ENCODE assay signal across 8 mouse cellular contexts in genomic region chr9:102718676-102719075, GRCm38 (mm10). TPM values are rescaled to one million over a fixed set of nuclear protein-coding genes. Genes with fewer than 3 reads are reported as not detected.
DNase-seq lines count a peak whose midpoint lies in the region; ATAC-seq and TF ChIP-seq lines count a peak whose summit lies in the region.

No protein-coding gene starts in this region.

- H3K27me3 ChIP-seq in neural tube, embryonic 11.5 days (ENCODE audit: control insufficient read depth, insufficient read depth, low read length): no peaks in the 10 kb centered on the region
- no peaks in the 10 kb centered on the region for H3K27me3 ChIP-seq in embryonic facial prominence, embryonic 14.5 days (replicated peaks; ENCODE audit: control insufficient read depth, insufficient read depth, low read length)
- no peaks in the 10 kb centered on the region for H3K27me3 ChIP-seq in intestine, embryonic 15.5 days (replicated peaks)
- H3K27me3 ChIP-seq in lung, postnatal 0 days (replicated peaks; ENCODE audit: insufficient read depth, low read length): no peaks in the 10 kb centered on the region
- no peaks in the 10 kb centered on the region for H3K27me3 ChIP-seq in stomach, postnatal 0 days (ENCODE audit: control insufficient read depth, insufficient read depth, low read length)

- no peak for ATAC-seq in neural tube, embryonic 11.5 days (ENCODE audit: insufficient read depth, low FRiP score, low TSS enrichment)
- no peak for ATAC-seq in embryonic facial prominence, embryonic 14.5 days (ENCODE audit: low read depth)
- peak; percentile 20; the same call in 1 of the 2 replicates for ATAC-seq in intestine, embryonic 15.5 days
- peak; percentile 3; the same call in 1 of the 2 replicates for ATAC-seq in lung, postnatal 0 days
- ATAC-seq in stomach, postnatal 0 days (ENCODE audit: low FRiP score, low TSS enrichment): peak; percentile 10; the same call in 1 of the 2 replicates
- ATAC-seq in megakaryocyte progenitor cell, adult 5-6 weeks (replicated peaks; ENCODE audit: poor library complexity): no peak

- peak overlapping the region; percentile 99 for H3K9ac ChIP-seq in neural tube, embryonic 11.5 days (ENCODE audit: low read length)
- peak overlapping the region; percentile 95 for H3K9ac ChIP-seq in embryonic facial prominence, embryonic 14.5 days (ENCODE audit: low read depth, low read length)
- peak overlapping the region; percentile 85 for H3K9ac ChIP-seq in intestine, embryonic 15.5 days
- H3K9ac ChIP-seq in lung, postnatal 0 days (replicated peaks; ENCODE audit: low read depth): peak overlapping the region; percentile 100
- peak overlapping the region; percentile 97 for H3K9ac ChIP-seq in stomach, postnatal 0 days (ENCODE audit: low read length)

- no peaks in the 10 kb centered on the region for H3K9me3 ChIP-seq in neural tube, embryonic 11.5 days (ENCODE audit: control insufficient read depth, low read length)
- H3K9me3 ChIP-seq in embryonic facial prominence, embryonic 14.5 days (ENCODE audit: control insufficient read depth, low read length): no peaks in the 10 kb centered on the region
- H3K9me3 ChIP-seq in intestine, embryonic 15.5 days: no peaks in the 10 kb centered on the region
- no peaks in the 10 kb centered on the region for H3K9me3 ChIP-seq in lung, postnatal 0 days (ENCODE audit: low read length)
- H3K9me3 ChIP-seq in stomach, postnatal 0 days (ENCODE audit: control insufficient read depth, low read length): no peaks in the 10 kb centered on the region

- H3K36me3 ChIP-seq in neural tube, embryonic 11.5 days (ENCODE audit: control insufficient read depth, insufficient read depth, low read length): peaks cover 22% of the 10 kb centered on the region
- peaks cover 39% of the 10 kb centered on the region for H3K36me3 ChIP-seq in embryonic facial prominence, embryonic 14.5 days (ENCODE audit: control insufficient read depth, insufficient read depth, low read length)
- H3K36me3 ChIP-seq in intestine, embryonic 15.5 days: peaks cover 17% of the 10 kb centered on the region
- H3K36me3 ChIP-seq in lung, postnatal 0 days (ENCODE audit: insufficient read depth, low read length): peaks cover 30% of the 10 kb centered on the region; the same call in 1 of the 2 replicates
- peaks cover 23% of the 10 kb centered on the region for H3K36me3 ChIP-seq in stomach, postnatal 0 days (ENCODE audit: control insufficient read depth, insufficient read depth, low read length)

- H3K4me2 ChIP-seq in neural tube, embryonic 11.5 days (ENCODE audit: low read depth): peak overlapping the region; percentile 56
- peak overlapping the region; percentile 92 for H3K4me2 ChIP-seq in embryonic facial prominence, embryonic 14.5 days (ENCODE audit: low read depth, low read length)
- peak overlapping the region; percentile 84 for H3K4me2 ChIP-seq in intestine, embryonic 15.5 days (replicated peaks)
- H3K4me2 ChIP-seq in lung, postnatal 0 days (replicated peaks; ENCODE audit: low read depth, low read length): peak overlapping the region; percentile 72
- H3K4me2 ChIP-seq in stomach, postnatal 0 days (replicated peaks; ENCODE audit: low read depth): peak overlapping the region; percentile 87

- no peak for DNase-seq in neural tube, embryonic 11.5 days (ENCODE audit: low spot score)
- no peak for DNase-seq in neural tube, embryonic 10.5 days (ENCODE audit: extremely low spot score, low spot score)
- peak; percentile 76 for DNase-seq in embryonic facial prominence, embryonic 14.5 days (ENCODE audit: low spot score)
- peak; percentile 77 for DNase-seq in lung, postnatal 0 days (ENCODE audit: low spot score)
- peak; percentile 58 for DNase-seq in stomach, postnatal 0 days (ENCODE audit: low spot score)
- no peak for DNase-seq in urinary bladder, adult 2 months (ENCODE audit: low spot score)

- H3K27ac ChIP-seq in neural tube, embryonic 11.5 days (ENCODE audit: low read depth, low read length): peak overlapping the region; percentile 98
- H3K27ac ChIP-seq in embryonic facial prominence, embryonic 14.5 days (replicated peaks; ENCODE audit: low read depth, low read length): peak overlapping the region; percentile 98
- peak overlapping the region; percentile 97 for H3K27ac ChIP-seq in intestine, embryonic 15.5 days
- peak overlapping the region; percentile 100 for H3K27ac ChIP-seq in lung, postnatal 0 days (ENCODE audit: low read length)
- peak overlapping the region; percentile 98 for H3K27ac ChIP-seq in stomach, postnatal 0 days (replicated peaks)

- peaks cover 58% of the 10 kb centered on the region for H3K4me1 ChIP-seq in neural tube, embryonic 11.5 days (ENCODE audit: control insufficient read depth, insufficient read depth, low read length)
- peaks cover 61% of the 10 kb centered on the region for H3K4me1 ChIP-seq in embryonic facial prominence, embryonic 14.5 days (ENCODE audit: control insufficient read depth, insufficient read depth, low read length)
- H3K4me1 ChIP-seq in intestine, embryonic 15.5 days (replicated peaks): peaks cover 60% of the 10 kb centered on the region
- H3K4me1 ChIP-seq in lung, postnatal 0 days (ENCODE audit: insufficient read depth, low read depth, low read length): peaks cover 35% of the 10 kb centered on the region
- H3K4me1 ChIP-seq in stomach, postnatal 0 days (replicated peaks; ENCODE audit: control insufficient read depth, insufficient read depth): peaks cover 3% of the 10 kb centered on the region; the same call in 1 of the 2 replicates

- WGBS in neural tube, embryonic 11.5 days: 0% methylated on average over 21 of the region's 21 CpGs
- under 1% methylated on average over 21 of the region's 21 CpGs for WGBS in embryonic facial prominence, embryonic 14.5 days
- WGBS in intestine, embryonic 15.5 days: under 1% methylated on average over 21 of the region's 21 CpGs
- WGBS in lung, postnatal 0 days: 2% methylated on average over 21 of the region's 21 CpGs
- WGBS in stomach, postnatal 0 days: 1% methylated on average over 21 of the region's 21 CpGs

- peak overlapping the region; percentile 84 for H3K4me3 ChIP-seq in neural tube, embryonic 11.5 days (ENCODE audit: low read depth, low read length)
- peak overlapping the region; percentile 80 for H3K4me3 ChIP-seq in embryonic facial prominence, embryonic 14.5 days (ENCODE audit: low read depth, low read length)
- H3K4me3 ChIP-seq in intestine, embryonic 15.5 days (replicated peaks): peak overlapping the region; percentile 71
- H3K4me3 ChIP-seq in lung, postnatal 0 days (ENCODE audit: low read depth, low read length): peak overlapping the region; percentile 92
- H3K4me3 ChIP-seq in stomach, postnatal 0 days (ENCODE audit: low read depth, low read length): peak overlapping the region; percentile 83

- no peak for TF ChIP-seq CTCF in lung, postnatal 0 days (IDR thresholded peaks at IDR 0.05)
- TF ChIP-seq CTCF in stomach, postnatal 0 days (IDR thresholded peaks at IDR 0.05; ENCODE audit: low read depth): no peak

- no peak for TF ChIP-seq EP300 in lung, postnatal 0 days (IDR thresholded peaks at IDR 0.05)
- no peak for TF ChIP-seq EP300 in stomach, postnatal 0 days (optimal IDR thresholded peaks at IDR 0.05)

RNA-seq across cellular contexts. Expression of gene Amotl2, which starts 2.2 kb away (rescaled TPM):
- 70.6 and 76.7 TPM in 2 replicates for polyA plus RNA-seq in neural tube, embryonic 11.5 days (2014; fragmentation: Nextera tagmentation; extraction: Ambion mirVana)
- 44.5 and 48.1 TPM in 2 replicates for polyA plus RNA-seq in embryonic facial prominence, embryonic 14.5 days (2014; fragmentation: Nextera tagmentation; extraction: Ambion mirVana)
- polyA plus RNA-seq in intestine, embryonic 15.5 days (2015; fragmentation: Nextera tagmentation; extraction: Ambion mirVana): 31.8 and 32.9 TPM in 2 replicates
- polyA plus RNA-seq in lung, postnatal 0 days (2015; fragmentation: Nextera tagmentation; extraction: Ambion mirVana): 50.3 and 56.3 TPM in 2 replicates
- polyA plus RNA-seq in stomach, postnatal 0 days (2015; fragmentation: Nextera tagmentation; extraction: Ambion mirVana): 18.6 and 22.7 TPM in 2 replicates
- polyA plus RNA-seq in urinary bladder, adult 2 months (2012; rRNA removed): 51.0 and 52.2 TPM in 2 replicates
- total RNA-seq in megakaryocyte progenitor cell, adult 5-6 weeks (2015): 0.84 and 2.1 TPM in 2 replicates
- total RNA-seq in megakaryocyte progenitor cell, adult 5-6 weeks (2017): 0.98 and 8.5 TPM in 2 replicates

Comparison
In these comparisons a context has a peak if more than half of its experiments do, and no peak if none do; other contexts are left out.
1. ATAC-seq: peak in intestine, embryonic 15.5 days (single experiment), lung, postnatal 0 days (single experiment) and stomach, postnatal 0 days (single experiment); none in neural tube, embryonic 11.5 days (single experiment), embryonic facial prominence, embryonic 14.5 days (single experiment) and megakaryocyte progenitor cell, adult 5-6 weeks (single experiment).
2. DNase-seq: peak in embryonic facial prominence, embryonic 14.5 days (single experiment), lung, postnatal 0 days (single experiment) and stomach, postnatal 0 days (single experiment); none in neural tube, embryonic 11.5 days (single experiment), neural tube, embryonic 10.5 days (single experiment) and urinary bladder, adult 2 months (single experiment).
3. Peak in every context shown above with its lines, with median percentiles within 50 percentile points of each other: H3K27ac ChIP-seq, H3K4me2 ChIP-seq, H3K4me3 ChIP-seq and H3K9ac ChIP-seq.